Mouse (Mus musculus): ENCODE measurements around the gene Iqgap2. TPM values are rescaled to one million over a fixed set of nuclear protein-coding genes. Genes with fewer than 3 reads are reported as not detected.

Iqgap2 gene
- polyA plus RNA-seq, 1 experiment, result 0.17 TPM

- Histone ChIP-seq H3K36me3 (ENCODE audit: control insufficient read depth) (peaks cover 10% of the 10 kb centered on the region), H3K4me3 (replicated peaks) (no peak overlapping the region), H3K9me3 (ENCODE audit: control insufficient read depth, low read length) (no peaks in the 10 kb centered on the region), H3K4me1 (ENCODE audit: control insufficient read depth) (peaks cover 3% of the 10 kb centered on the region), H3K27me3 (ENCODE audit: control insufficient read depth) (no peaks in the 10 kb centered on the region)
- TF ChIP-seq GATA1 (IDR thresholded peaks at IDR 0.05; ENCODE audit: low read length) (no peak), TAL1 (IDR thresholded peaks at IDR 0.05; ENCODE audit: low read length) (no peak)
Observed at GRCm38 (mm10) chr13:95639336-95640116, 252.2 kb downstream of the Iqgap2 start.

GRCm38 (mm10) chr13:95638894-95639293 lies 252.8 kb downstream of the Iqgap2 start:
- H3K4me1 ChIP-seq (ENCODE audit: control insufficient read depth), result peaks cover 3% of the 10 kb centered on the region

GRCm38 (mm10) chr13:95637737-95638136 lies 254.0 kb downstream of the Iqgap2 start:
- Histone ChIP-seq H3K4me1 (ENCODE audit: control insufficient read depth) (peaks cover 3% of the 10 kb centered on the region), H3K36me3 (ENCODE audit: control insufficient read depth) (peaks cover 8% of the 10 kb centered on the region), H3K27me3 (ENCODE audit: control insufficient read depth) (no peaks in the 10 kb centered on the region), H3K4me3 (replicated peaks) (no peak overlapping the region), H3K9me3 (ENCODE audit: control insufficient read depth, low read length) (no peaks in the 10 kb centered on the region)
- TF ChIP-seq TAL1 (IDR thresholded peaks at IDR 0.05; ENCODE audit: low read length) (no peak), GATA1 (IDR thresholded peaks at IDR 0.05; ENCODE audit: low read length) (no peak)

More at GRCm38 (mm10) chr13:95638894-95639293, 252.8 kb downstream of the Iqgap2 start:
- H3K36me3 ChIP-seq (ENCODE audit: control insufficient read depth), result peaks cover 10% of the 10 kb centered on the region
- H3K4me3 ChIP-seq (replicated peaks), result no peak overlapping the region
- TF ChIP-seq TAL1 (IDR thresholded peaks at IDR 0.05; ENCODE audit: low read length), result no peak
- TF ChIP-seq GATA1 (IDR thresholded peaks at IDR 0.05; ENCODE audit: low read length), result no peak
- no peaks in the 10 kb centered on the region for H3K27me3 ChIP-seq (ENCODE audit: control insufficient read depth)
- H3K9me3 ChIP-seq (ENCODE audit: control insufficient read depth, low read length), result no peaks in the 10 kb centered on the region

GRCm38 (mm10) chr13:95635301-95635700 lies 256.4 kb downstream of the Iqgap2 start:
- peaks cover 11% of the 10 kb centered on the region for H3K36me3 ChIP-seq (ENCODE audit: control insufficient read depth)
- TF ChIP-seq TAL1 (IDR thresholded peaks at IDR 0.05; ENCODE audit: low read length) (no peak), GATA1 (IDR thresholded peaks at IDR 0.05; ENCODE audit: low read length) (no peak)

GRCm38 (mm10) chr13:95634451-95634850 lies 257.3 kb downstream of the Iqgap2 start:
- Histone ChIP-seq H3K27me3 (ENCODE audit: control insufficient read depth) (no peaks in the 10 kb centered on the region), H3K9me3 (ENCODE audit: control insufficient read depth, low read length) (no peaks in the 10 kb centered on the region), H3K36me3 (ENCODE audit: control insufficient read depth) (peaks cover 17% of the 10 kb centered on the region), H3K4me1 (ENCODE audit: control insufficient read depth) (peaks cover 3% of the 10 kb centered on the region), H3K4me3 (replicated peaks) (no peak overlapping the region)
- no peak for TF ChIP-seq TAL1 (IDR thresholded peaks at IDR 0.05; ENCODE audit: low read length)
- TF ChIP-seq GATA1 (IDR thresholded peaks at IDR 0.05; ENCODE audit: low read length), result no peak

More at GRCm38 (mm10) chr13:95635301-95635700, 256.4 kb downstream of the Iqgap2 start:
- Histone ChIP-seq H3K4me3 (replicated peaks) (no peak overlapping the region), H3K4me1 (ENCODE audit: control insufficient read depth) (peaks cover 3% of the 10 kb centered on the region), H3K9me3 (ENCODE audit: control insufficient read depth, low read length) (no peaks in the 10 kb centered on the region), H3K27me3 (ENCODE audit: control insufficient read depth) (no peaks in the 10 kb centered on the region)

GRCm38 (mm10) chr13:95633384-95633783 lies 258.3 kb downstream of the Iqgap2 start:
- H3K4me1 ChIP-seq (ENCODE audit: control insufficient read depth), result peaks cover 3% of the 10 kb centered on the region
- H3K9me3 ChIP-seq (ENCODE audit: control insufficient read depth, low read length), result no peaks in the 10 kb centered on the region
- peaks cover 22% of the 10 kb centered on the region for H3K36me3 ChIP-seq (ENCODE audit: control insufficient read depth)
- TF ChIP-seq TAL1 (IDR thresholded peaks at IDR 0.05; ENCODE audit: low read length) (no peak), GATA1 (IDR thresholded peaks at IDR 0.05; ENCODE audit: low read length) (no peak)
- H3K4me3 ChIP-seq (replicated peaks), result no peak overlapping the region
- H3K27me3 ChIP-seq (ENCODE audit: control insufficient read depth), result no peaks in the 10 kb centered on the region

- Histone ChIP-seq H3K36me3 (ENCODE audit: control insufficient read depth) (peaks cover 24% of the 10 kb centered on the region), H3K4me3 (replicated peaks) (no peak overlapping the region)
Observed at GRCm38 (mm10) chr13:95632144-95632543, 259.6 kb downstream of the Iqgap2 start.

GRCm38 (mm10) chr13:95630747-95631146 lies 261.0 kb downstream of the Iqgap2 start:
- H3K36me3 ChIP-seq (ENCODE audit: control insufficient read depth), result peaks cover 24% of the 10 kb centered on the region

More at GRCm38 (mm10) chr13:95632144-95632543, 259.6 kb downstream of the Iqgap2 start:
- TF ChIP-seq GATA1 (IDR thresholded peaks at IDR 0.05; ENCODE audit: low read length) (no peak), TAL1 (IDR thresholded peaks at IDR 0.05; ENCODE audit: low read length) (no peak)
- no peaks in the 10 kb centered on the region for H3K27me3 ChIP-seq (ENCODE audit: control insufficient read depth)
- H3K9me3 ChIP-seq (ENCODE audit: control insufficient read depth, low read length), result no peaks in the 10 kb centered on the region
- H3K4me1 ChIP-seq (ENCODE audit: control insufficient read depth), result no peaks in the 10 kb centered on the region; the same call in 1 of the 2 replicates

GRCm38 (mm10) chr13:95629751-95630150 lies 262.0 kb downstream of the Iqgap2 start:
- Histone ChIP-seq H3K9me3 (ENCODE audit: control insufficient read depth, low read length) (no peaks in the 10 kb centered on the region), H3K4me3 (replicated peaks) (no peak overlapping the region)

More at GRCm38 (mm10) chr13:95630747-95631146, 261.0 kb downstream of the Iqgap2 start:
- no peaks in the 10 kb centered on the region for H3K27me3 ChIP-seq (ENCODE audit: control insufficient read depth)
- TF ChIP-seq TAL1 (IDR thresholded peaks at IDR 0.05; ENCODE audit: low read length) (no peak), GATA1 (IDR thresholded peaks at IDR 0.05; ENCODE audit: low read length) (no peak)
- no peaks in the 10 kb centered on the region for H3K9me3 ChIP-seq (ENCODE audit: control insufficient read depth, low read length)
- no peak overlapping the region for H3K4me3 ChIP-seq (replicated peaks)
- H3K4me1 ChIP-seq (ENCODE audit: control insufficient read depth), result no peaks in the 10 kb centered on the region; the same call in 1 of the 2 replicates

More at GRCm38 (mm10) chr13:95629751-95630150, 262.0 kb downstream of the Iqgap2 start:
- Histone ChIP-seq H3K36me3 (ENCODE audit: control insufficient read depth) (peaks cover 20% of the 10 kb centered on the region), H3K27me3 (ENCODE audit: control insufficient read depth) (no peaks in the 10 kb centered on the region), H3K4me1 (ENCODE audit: control insufficient read depth) (no peaks in the 10 kb centered on the region; the same call in 1 of the 2 replicates)
- TF ChIP-seq TAL1 (IDR thresholded peaks at IDR 0.05; ENCODE audit: low read length), result no peak
- no peak for TF ChIP-seq GATA1 (IDR thresholded peaks at IDR 0.05; ENCODE audit: low read length)
